Mouse (Mus musculus) adrenal gland, adult 8-10 months (tissue): Measurements from ENCODE around the gene Sidt1. TPM values are rescaled to one million over a fixed set of nuclear protein-coding genes. Genes with fewer than 3 reads are reported as not detected.
"Not testable (repeated sequence)": the region's sequence is repeated elsewhere in the genome, so short reads cannot be mapped to it uniquely, and the experiment has no call there.

ENCODE experiments used
- DNase-seq: peaks from one replicate; pipeline ENCODE4 v3.0.0; 2022
- total RNA-seq, 4 experiments: library from RNA; stranded (reverse); gene quantifications; 2 replicates each; pipeline ENCODE4 v1.2.4; 2022

The Sidt1 gene
- total RNA-seq, 4 experiments from 2014 or later = 7.8 to 18.1 (median 13.3) TPM

DNA sequence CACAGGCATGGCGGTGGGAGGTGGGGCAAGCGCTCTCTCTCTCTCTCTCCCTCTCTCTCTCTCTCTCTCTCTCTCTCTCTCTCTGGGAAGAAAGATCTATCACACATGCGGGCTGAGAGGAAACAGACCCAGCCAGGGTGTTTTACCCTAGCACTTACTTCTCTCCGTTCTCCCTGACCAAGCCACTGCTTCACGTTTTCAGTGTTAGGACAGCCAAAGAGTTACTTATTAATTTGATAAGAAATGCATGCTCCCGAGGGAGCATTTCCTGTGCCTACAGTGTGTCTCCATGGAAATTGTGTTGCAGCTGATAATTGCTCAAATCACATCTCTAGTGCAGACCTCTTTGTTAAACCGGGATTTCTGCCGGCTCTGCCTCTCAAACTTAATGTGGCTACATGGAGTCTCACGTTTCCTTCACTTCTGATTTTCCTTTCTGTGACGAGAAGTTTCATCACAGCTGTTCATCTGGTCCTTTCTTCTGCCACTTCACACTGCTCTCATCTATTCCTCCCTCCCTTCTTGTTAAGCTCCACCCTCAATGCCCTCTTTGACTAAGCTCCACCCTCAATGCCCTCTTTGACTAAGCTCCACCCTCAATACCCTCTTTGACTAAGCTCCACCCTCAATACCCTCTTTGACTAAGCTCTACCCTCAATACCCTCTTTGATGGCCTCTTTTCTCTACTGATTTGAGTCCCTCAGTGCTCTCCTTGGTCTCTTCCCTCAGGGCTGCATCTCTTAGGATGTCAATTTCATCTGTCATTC is 30.7 kb downstream of the Sidt1 start:
- DNase-seq = no peak

DNA sequence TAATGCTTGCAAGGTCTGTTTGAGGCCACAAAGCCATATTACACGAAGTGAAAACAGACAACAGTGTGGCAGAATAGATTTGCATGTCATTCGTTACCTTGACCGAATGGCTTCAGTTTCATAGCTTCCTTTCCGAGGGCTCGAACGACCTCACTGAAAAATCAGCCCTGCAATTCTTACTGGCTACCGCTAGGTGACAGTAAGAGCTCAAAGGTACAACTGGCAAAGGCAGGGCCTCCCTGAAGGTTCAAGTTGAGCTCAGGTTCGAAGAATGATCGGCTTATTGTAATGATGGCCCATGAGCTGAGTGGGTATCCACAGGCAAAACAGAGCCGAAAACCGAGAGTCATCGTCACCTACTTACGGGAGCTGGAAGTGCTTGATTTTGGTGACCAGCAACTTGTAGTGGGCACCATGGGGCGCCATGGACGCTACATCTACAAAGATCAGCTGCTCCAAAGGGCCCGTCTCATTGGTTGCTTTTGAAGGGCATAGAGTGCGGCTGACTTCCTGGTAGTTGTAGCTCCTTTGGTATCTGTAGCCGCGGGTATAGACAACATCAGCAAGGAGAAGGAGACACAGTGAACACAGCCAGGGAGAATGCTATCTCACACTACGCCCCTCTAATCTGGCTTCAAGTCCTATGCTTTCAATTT is 33.4 kb downstream of the Sidt1 start:
- DNase-seq = no peak

DNA sequence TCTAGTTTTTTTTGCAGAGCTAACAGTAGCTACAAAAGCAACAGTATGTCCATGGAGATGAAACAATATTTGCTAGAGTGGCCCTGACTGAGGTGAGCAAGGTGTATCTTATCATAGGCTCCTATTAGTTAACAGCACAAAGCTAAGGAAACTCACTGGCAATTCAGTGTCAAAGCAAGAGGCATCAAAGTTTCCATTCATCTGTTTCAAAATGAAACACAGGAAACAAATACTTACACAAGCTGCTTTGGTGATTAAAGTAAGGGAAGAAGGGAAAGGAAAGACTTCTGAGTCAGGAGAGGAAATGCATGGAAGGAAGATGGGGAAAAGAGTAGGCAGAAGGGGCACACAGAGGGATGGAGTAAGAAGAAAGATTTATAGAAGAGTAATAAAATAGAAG is 39.0 kb downstream of the Sidt1 start:
- DNase-seq = no peak

DNA sequence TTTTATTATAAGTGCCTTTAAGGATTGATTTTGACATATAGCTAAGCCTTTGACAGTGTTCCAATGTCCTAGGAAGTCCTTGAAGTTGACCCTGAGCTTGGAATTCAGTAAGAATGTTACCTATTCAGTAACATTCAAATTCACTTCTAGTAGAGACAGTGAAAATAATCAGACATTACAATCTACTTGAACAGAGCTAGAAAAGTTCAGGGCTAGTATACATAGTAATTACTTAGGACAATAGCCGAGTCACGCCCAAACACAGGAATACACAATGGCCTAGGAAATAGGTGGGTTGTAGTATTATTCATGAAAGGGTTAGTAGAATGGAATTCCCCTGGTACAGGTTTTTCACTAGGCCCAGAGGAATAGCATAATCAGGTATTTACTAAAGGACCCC is 40.3 kb downstream of the Sidt1 start:
- DNase-seq = not testable (repeated sequence)

DNA sequence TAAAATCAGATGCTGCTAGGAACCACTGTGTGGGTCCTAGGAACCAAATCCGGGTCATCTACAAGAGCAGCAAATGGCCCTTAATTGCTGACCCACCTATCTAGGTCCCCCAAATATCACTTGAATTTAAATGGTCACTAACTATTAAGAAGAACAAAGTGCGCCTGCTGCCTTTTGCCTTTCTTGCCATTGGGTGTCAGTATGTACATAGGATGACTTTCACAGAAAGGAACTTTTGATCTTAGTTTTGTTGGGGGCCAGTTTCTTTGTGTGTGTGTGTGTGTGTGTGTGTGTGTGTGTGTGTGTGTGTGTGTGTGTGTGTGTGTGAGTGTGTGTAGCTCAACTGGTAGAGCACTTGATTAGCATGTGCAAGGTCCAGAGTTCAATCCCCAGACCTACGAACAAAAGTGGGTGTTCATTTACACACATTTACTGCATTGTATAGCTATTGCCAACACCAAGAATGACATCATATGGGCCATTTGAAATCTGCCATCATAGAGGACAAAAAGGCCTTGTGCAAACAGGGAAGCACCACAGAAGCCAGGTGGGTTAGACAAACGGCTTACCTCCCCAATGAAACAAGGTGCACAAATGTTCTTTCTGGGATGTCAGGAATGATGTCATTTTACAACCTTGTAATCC is 43.9 kb downstream of the Sidt1 start:
- no peak for DNase-seq

DNA sequence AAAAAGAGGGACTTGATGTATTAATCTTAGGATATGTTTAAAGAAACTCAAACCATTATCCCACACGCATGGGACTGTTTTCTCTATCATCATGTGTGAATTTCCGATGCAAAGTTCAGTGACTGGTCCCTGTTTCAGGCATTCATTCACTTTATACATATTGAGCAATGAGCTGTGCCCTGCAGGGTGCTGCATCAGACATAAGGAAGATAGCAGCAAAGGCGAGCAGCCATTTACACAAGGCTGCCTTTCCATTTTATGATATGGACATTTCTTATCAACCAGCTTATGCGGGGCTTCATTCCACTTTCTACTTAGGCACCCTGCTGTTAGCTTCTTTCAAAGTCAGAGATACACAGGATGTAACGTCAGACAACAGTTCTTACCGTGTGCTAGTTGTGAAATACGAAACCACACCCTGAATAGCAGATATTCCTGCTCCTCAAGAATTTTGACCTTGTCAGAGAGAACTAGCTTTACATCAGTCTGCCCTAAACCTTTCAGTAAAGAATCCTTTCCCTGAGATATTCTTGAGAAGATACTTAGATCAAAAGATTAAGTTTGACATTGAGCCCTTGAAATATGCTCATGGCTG is 45.5 kb downstream of the Sidt1 start:
- DNase-seq = no peak

DNA sequence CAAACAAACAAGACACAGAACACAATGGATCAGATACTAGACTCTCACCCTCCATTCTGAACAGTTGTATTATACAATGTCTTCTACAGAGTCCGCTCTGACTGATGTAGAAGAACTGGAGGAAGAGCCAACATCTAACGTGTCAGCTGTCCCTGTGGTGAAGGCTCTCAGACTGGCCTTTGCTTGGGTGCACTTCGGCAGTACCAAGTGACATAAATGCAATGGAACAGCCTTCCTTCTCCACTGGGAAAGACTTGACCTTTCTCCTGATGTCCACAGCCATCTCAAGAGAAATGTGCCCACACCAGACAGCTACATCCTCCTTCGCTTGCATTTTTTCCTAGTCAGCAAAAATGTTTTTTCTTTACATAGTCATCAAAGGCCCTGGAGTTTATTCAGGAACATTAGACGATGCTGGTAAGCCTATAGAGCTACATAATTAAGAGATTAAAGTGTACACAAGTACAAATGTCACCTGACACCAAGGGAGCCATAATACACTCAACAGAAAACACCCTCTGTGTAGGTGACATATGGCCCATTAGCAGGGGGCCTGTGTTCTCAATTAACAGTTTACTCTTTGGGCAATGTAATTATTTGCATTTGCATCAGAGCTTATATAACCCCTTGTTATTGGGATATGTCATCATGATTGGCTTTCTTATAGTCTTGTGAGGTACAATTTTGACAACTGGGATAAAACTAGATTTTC is 50.2 kb downstream of the Sidt1 start:
- DNase-seq = no peak

DNA sequence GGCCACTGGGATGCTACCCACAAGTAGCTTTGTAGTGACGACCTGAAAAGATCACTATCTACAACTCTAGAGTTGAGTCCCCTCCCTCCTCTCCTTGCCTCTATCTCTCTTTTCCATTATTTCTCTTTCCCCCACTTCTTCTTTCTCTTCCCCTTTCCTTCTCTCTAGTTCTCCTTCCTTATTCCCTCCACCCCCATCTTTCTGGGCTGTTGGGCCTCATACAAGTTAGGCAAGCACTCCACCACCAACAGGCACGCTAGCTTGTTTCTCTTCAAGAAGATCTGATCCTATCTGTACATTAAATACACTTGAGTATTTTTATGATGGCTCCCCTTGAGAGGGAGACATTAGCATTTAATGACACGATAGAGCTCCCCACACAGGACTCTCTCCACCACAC is 51.0 kb downstream of the Sidt1 start:
- no peak for DNase-seq

DNA sequence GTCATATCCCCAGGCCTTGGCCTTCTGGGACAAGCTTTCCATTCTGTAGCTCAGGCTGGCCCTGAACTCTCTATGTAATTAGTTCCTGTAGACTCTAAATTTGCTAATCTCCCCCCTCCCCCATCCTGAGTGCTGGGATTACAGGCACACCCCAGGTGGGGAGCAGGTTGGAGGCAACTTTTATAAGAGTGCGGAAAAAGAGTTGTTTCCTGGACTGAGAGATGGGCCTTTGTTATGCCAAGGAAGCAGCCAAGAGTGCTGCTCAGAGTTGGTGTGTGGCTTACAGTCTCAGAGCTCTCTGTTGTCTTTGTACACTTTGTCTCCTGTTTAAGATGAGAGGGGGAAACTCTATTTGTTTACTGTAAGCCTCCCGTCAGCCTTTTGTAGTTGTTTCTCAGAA is 52.2 kb downstream of the Sidt1 start:
- DNase-seq = no peak

DNA sequence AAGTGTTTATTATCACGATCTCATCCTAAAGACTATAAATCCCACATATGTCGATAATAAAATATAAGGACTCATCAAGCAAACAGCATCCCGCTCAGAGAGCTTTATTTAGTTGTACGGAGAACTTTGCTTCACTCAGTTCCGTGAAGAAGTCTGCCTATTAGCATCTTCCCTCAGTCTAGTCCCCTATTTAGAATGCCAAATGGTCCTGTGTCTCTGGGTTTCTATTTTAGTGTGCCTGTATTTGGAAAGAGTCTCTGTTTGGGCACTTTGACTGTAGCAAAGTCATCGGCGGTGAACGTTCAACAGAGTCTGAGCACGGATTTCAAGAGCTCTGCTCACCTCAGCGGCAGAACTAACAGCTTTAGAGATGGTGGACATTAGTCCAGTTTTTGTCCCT is 55.8 kb downstream of the Sidt1 start:
- no peak for DNase-seq

DNA sequence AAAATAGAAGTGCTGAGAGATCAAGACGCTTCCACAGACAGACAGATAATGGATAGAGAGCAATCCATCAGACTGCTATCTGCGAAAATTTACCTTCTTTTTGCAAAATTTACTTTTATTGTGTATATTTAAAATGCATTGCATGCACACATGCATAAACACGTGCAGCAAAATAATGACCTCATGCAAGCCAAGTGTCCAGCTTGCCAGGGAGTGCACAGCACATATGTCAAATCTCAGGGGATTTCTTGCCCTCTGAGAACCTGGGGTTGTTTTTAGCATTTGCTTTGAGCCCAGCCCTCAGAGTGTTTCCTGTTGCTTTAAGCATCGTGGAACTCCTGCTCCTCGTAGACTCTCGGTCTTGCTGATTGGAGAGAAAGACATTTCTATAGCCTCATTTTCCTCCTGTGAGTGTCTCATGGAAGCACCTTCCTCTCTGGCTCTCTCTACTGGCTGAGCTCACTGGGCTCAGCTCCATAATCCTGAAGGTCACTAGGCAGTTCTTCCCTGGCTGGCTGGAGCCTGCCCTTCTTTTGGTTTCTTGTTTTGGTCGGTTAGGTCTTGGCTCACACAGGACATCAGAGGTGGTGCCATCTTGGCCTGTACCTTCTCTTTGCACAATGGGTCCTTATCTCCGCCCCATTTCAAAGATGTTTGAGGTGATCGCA is 61.5 kb downstream of the Sidt1 start:
- peak; percentile 64 for DNase-seq

DNA sequence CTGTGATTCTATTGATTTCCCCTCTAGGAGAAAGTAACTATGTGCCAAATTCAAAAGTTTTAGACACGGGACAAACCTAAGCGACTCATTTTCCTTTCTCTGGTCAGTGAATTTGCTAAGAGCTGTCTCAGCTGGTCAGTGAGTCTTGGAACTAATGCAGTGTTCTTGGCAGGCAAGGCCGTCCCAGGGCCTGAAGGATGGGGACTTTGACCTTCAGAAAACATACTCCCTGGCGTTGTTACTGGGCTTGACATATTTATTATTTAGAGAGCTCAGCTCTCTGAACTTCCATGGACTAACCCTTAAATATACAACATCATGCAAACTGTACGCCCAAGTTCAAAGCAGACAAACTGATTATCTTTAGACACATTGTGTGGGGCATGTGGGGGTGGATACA is 62.4 kb downstream of the Sidt1 start:
- DNase-seq = peak; percentile 61

DNA sequence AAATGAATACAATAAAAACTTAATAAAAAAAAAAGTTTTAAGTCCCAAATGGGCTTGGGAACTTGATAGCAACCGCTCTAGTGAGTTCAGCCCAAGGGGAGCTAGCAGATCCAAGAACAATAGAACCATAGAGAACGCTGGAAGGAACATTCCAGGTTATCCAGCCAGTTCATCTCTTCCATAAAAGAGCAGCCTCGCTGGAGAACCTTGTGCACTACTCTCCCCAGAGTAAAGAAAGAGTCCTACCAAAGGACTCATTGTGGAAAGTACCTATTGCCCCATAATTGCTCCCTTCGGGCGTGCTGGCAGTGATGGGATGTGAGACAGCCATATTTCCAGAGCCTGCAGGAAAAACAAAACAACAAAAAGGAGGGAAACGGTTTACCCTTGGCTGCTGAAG is 63.4 kb downstream of the Sidt1 start:
- no peak for DNase-seq

DNA sequence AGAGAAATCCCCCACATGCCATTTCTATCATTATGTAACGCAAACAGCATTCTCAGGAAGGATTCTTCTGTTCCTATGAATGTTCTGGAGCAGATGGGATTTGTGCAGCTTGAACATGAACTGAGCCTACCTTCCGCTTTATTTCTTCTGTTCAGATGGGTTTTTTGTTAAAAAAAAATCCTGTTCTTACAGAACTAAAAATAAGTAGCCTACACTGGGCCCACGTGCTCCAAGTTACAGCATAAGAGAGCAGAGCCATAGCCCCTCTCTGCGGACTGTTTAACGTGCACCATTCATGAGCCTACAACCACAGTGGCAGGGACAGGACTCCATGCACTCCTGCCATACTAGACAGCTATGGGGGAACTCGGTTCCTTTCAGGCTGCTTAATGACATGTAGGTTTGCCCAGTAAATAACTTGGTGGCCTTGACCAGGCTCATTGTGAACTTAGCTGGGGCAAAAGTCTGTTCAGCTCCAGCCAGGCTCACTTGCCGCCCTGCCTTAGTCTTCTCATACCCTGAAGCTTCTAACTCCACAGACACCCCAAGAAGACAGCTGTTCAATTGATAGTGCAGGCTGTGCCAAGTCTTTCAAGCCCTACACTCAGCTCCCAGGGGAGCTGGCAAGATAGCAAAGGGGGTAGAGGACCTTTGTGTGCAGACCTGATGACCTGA is 64.3 kb downstream of the Sidt1 start:
- no peak for DNase-seq

DNA sequence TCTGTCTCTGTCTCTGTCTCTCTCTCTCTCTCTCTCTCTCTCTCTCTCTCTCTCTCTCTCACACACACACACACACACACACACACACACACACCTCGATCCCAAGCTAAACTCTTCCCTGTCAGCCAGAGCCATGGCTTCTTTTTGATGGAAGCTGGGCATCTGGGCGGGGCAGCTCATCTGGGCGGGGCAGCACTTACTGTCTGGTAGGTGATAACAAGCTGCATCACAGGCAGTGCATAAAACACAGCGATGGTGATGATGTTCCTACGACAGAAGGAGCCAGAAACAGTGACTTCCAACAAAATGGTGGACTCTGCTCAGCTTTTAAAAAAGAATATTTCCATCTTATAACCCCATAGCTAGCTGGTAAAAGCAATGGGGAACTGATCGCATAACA is 67.4 kb downstream of the Sidt1 start:
- DNase-seq = no peak

DNA sequence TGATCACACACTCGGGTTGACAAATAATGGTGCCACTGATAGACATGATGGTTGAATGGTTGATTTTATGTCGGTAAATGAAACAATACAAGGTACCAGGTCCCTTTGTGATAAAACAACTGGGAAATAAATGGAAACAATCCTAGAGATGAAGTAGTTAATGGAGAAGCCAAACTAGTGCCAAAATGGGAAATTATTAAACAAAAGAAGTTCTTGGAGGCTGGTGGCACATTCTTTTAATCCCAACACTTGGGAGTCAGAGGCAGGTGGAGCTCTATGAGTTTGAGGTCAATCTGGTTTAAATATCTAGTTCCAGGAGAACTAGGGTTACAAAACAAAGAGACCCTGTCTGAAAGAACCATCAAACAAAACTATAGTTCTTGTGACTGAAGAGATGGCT is 68.1 kb downstream of the Sidt1 start:
- DNase-seq = no peak

DNA sequence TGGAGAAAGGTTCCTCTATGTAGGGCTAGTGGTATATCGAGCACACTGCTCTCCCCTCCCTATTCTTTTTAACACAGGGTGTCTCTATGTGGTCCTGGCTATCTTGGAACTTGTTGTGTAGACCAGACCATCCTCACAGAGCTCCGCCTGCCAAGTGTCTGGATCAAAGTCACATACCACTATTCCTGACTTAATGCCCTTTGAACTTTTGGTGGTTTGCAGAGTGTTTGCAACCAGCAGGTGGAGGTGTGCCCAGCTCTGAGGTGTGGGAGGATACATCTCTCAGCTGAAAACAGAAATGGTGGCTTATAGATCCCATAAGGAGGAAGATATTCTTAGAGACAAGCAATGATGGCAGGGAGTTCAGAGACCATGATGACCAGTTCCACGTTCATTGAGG is 75.5 kb downstream of the Sidt1 start:
- DNase-seq = no peak

DNA sequence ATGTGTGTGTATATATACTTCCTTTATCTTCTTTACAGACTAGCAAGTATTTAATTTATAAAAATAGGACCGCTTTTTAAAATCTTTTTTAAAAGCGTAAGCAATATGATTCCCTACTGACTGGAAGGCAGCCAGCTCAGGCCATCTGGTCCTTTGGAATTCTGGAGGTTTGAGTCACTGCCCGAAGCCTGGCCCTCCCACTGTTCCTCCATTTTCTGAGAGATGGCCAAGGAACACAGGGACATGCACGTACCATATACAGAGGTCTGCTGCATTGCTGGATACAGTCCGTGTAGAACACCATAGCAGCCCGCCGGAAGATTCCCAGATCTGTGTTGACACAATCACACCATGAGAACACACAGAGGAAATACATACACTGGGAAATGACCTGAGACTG is 78.3 kb downstream of the Sidt1 start:
- no peak for DNase-seq

DNA sequence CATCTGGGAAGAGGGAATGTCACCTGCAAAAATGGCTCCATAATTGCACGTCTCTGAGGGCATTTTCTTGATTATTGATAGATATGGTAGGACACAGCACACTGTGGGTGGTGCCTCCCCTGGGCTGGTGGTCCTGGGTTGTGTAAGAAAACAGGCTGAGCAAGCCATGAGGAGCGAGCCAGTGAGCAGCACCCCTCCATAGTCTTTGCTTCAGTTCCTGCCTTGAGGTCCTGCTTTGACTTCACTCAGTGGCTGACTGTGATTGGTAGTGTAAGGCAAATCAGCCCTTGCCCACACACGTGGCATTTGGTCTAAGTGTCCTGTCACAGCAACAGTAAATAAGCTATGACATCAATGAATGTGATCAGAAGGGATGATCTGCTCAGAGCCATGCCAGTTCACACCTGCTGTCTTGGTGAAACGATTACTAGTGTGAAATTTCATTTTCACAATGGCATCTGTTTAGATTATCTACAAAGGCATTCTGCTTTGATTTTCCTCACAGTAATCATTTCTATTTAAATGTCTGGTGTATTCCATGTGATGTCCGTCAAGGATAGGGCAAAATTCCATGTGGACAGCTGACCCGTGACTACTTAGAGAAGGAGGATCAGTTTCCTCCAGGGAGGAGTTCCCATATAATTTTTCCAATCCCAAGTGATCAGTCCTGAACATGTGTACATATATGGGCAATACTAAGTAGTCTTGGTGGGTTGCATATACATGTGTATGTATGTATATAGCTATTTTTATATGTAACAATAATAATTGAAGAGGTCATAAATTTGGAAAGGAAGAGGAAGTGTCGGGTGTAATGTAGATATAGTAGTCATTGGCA is 79.0 kb downstream of the Sidt1 start:
- no peak for DNase-seq

DNA sequence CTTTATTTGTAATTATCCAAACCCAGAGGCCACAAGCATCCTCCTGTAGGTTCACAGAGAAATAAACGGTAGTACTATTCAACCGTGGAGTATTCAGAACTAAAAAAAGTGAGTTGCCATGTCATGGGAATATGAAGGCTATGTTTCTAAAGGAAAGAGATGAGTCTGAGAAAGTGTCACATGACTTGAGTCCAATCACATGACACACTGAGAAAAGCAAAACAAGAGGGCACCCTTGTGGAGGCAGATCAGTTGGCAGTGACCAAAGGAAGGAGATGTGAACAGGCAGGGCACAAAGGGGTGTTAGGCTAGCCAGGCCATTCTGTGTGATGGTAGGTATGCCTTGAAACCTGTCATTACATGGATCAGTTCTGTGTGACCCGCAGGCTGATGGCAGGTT is 80.3 kb downstream of the Sidt1 start:
- no peak for DNase-seq

DNA sequence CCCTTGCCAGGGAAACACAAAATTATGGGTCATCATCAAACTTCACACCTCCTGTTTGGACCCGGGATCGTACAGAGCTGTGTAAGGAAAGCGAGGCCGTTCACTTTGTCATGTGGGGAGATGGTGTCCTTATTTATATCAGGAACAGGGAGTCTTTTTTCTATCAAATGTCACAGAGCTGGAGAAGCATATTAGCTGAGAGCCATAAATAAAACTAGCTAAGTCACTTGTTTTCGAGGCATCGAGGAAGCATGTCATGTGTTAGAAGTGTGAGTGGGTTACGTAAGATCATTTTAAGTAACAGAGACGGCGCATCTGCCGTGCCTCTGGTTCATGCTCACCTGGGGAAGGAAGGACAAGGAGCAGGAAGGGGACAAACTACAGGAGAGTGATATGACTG is 83.0 kb downstream of the Sidt1 start:
- DNase-seq = no peak
